Mouse (Mus musculus) embryonic facial prominence, embryonic 13.5 days (tissue): ENCODE data around the gene Vmn2r98. TPM values are rescaled to one million over a fixed set of nuclear protein-coding genes. Genes with fewer than 3 reads are reported as not detected.
"Not testable (repeated sequence)": the region's sequence is repeated elsewhere in the genome, so short reads cannot be mapped to it uniquely, and the experiment has no call there.

Experiments used
- ATAC-seq: fragments of 200-750 bp; cut with Nextera tagmentation; 2 replicates; pipeline ENCODE4 v1.8.0; 2017; ENCODE audit warnings: low read depth; ENCODE audit not compliant: insufficient number of reproducible peaks, insufficient read depth, low FRiP score, low TSS enrichment
- H3K27ac ChIP-seq: fragments of 300-500 bp; sonication (generic); 2 replicates; pipeline ENCODE4 v1.5.1; 2015; ENCODE audit warnings: moderate library complexity, mild to moderate bottlenecking, inconsistent platforms
- H3K27me3 ChIP-seq: fragments of 300-500 bp; sonication (generic); 2 replicates; pipeline ENCODE4 v1.6.1; 2015; ENCODE audit warnings: mild to moderate bottlenecking, inconsistent platforms
- H3K36me3 ChIP-seq: fragments of 300-500 bp; sonication (generic); 2 replicates; pipeline ENCODE4 v1.6.1; 2015; ENCODE audit warnings: mild to moderate bottlenecking, inconsistent platforms
- H3K4me1 ChIP-seq: fragments of 300-500 bp; sonication (generic); 2 replicates; pipeline ENCODE4 v1.6.1; 2015; ENCODE audit warnings: inconsistent platforms
- H3K4me2 ChIP-seq: fragments of 300-500 bp; sonication (generic); 2 replicates; pipeline ENCODE4 v1.6.1; 2015; ENCODE audit warnings: moderate library complexity, mild to moderate bottlenecking, inconsistent platforms
- H3K4me3 ChIP-seq: fragments of 300-500 bp; sonication (generic); 2 replicates; pipeline ENCODE4 v1.5.1; 2015; ENCODE audit warnings: mild to moderate bottlenecking, inconsistent platforms
- H3K9ac ChIP-seq: fragments of 300-500 bp; sonication (generic); 2 replicates; pipeline ENCODE4 v1.6.1; 2015; ENCODE audit warnings: mild to moderate bottlenecking, inconsistent platforms
- H3K9me3 ChIP-seq: fragments of 300-500 bp; sonication (generic); 2 replicates; pipeline ENCODE4 v1.6.1; 2016; ENCODE audit warnings: inconsistent platforms
- WGBS: fragments of 180-500 bp; shearing (Covaris S2); methylation state at CpG from one replicate; pipeline ENCODE4 v1.1.7; 2015; ENCODE audit warnings: mixed read lengths; 5-methylcytosine and 5-hydroxymethylcytosine counted together
- polyA plus RNA-seq: library from polyadenylated mRNA; unstranded; fragments of >200 nt; fragmentation: Nextera tagmentation; extraction: Ambion mirVana; gene quantifications from 2 replicates; pipeline ENCODE4 v1.2.1, GENCODE M21; 2015

Gene Vmn2r98
- not detected in 2 replicates for polyA plus RNA-seq

DNA sequence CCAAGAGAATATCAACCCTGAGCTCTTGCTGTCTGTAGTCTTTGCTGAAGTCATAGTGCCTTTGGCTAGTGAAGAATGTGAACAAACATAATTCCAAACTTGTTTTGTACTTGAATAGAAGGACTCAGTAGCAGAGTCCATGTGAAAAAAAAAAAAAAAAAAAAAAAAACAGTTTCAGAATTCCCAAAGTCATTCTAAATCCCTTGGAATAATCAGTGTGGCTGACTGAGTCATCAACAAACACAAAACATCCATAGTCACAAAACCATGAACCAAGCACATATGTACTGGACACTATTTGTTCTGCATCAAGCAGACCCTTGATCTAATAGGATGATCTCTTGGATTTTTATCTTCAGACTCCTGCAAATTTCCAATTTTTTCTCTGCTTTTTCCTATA lies at the start of gene Vmn2r98:
Vmn2r98 (plus strand) TSS at position 301 of the 400 bp plus-strand sequence.
- not testable (repeated sequence) for H3K27ac ChIP-seq, ATAC-seq, H3K36me3 ChIP-seq, H3K9me3 ChIP-seq, H3K4me3 ChIP-seq, H3K4me1 ChIP-seq, H3K27me3 ChIP-seq, H3K4me2 ChIP-seq, H3K9ac ChIP-seq

DNA sequence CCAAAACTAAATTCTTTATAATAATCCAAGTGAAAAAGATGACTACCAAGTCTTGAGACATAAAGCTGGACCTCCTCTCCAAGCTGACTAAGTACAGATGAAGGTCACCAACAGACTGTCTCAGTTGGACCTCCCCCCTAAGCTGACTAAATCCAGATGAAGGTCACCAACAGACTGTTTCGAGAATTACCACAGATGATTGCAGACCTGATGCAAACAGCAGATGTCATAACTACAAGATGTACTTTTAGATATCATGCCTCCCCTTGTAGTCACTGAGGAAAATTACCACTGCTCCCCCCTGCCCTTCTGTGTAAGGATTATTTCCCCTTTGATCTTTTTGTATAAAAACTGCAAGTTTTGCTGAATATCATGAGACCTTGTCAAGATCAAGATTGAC lies 21.8 kb upstream of the Vmn2r98 start:
- H3K4me3 ChIP-seq, H3K9ac ChIP-seq, ATAC-seq, H3K27ac ChIP-seq, H3K36me3 ChIP-seq, H3K4me2 ChIP-seq, H3K27me3 ChIP-seq, H3K4me1 ChIP-seq: not testable (repeated sequence)
- 61% methylated on average over 1 of the region's 1 CpGs for WGBS
- peaks cover 20% of the 10 kb centered on the region for H3K9me3 ChIP-seq

DNA sequence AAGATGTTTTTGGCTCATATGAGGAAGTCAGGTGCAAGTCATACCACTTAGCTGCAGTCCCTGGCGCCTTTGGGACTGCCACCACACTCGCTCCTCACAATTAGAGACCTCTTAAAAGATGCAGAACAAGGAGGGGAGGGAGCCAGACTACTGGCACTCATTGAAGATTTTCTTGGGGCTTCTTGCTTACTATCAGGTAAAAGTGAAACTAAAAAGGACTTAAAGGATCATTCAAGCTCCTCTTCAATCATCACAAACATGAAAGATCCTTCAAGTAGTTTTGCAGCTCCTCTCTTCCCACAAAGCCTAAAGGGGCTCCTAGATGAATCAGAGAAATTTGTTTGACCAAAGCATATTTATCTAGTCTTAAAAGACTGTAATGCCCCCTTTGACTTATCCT lies 21.3 kb upstream of the Vmn2r98 start:
- no peak for ATAC-seq
- Histone ChIP-seq H3K4me2 (no peak overlapping the region), H3K27me3 (no peaks in the 10 kb centered on the region), H3K27ac (no peak overlapping the region), H3K36me3 (no peaks in the 10 kb centered on the region), H3K9ac (no peak overlapping the region), H3K4me3 (no peak overlapping the region), H3K4me1 (no peaks in the 10 kb centered on the region), H3K9me3 (peaks cover 19% of the 10 kb centered on the region)
- 65% methylated on average over 2 of the region's 2 CpGs for WGBS

DNA sequence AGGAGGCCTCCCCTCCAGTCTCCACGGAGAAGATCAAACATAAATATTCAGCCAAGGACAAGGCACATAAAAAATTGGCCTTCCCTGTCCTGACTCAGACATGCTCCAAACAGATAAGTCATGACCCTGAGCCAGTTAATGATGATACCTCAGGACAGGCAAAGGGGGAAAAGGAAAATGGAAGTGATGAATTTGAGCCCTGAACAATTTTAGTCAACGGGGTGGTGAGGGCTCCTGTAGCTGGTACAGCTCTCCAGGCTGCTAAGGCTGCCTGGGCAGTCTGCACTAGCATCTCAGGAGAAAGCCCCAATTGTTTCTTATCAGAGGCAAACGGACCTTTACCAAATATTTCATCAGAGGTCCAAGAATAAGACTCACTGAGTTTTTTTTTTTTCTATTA lies 20.5 kb upstream of the Vmn2r98 start:
- Histone ChIP-seq H3K27ac (no peak overlapping the region), H3K4me3 (no peak overlapping the region), H3K36me3 (no peaks in the 10 kb centered on the region), H3K27me3 (no peaks in the 10 kb centered on the region), H3K9me3 (peaks cover 17% of the 10 kb centered on the region), H3K9ac (no peak overlapping the region), H3K4me1 (no peaks in the 10 kb centered on the region), H3K4me2 (no peak overlapping the region)
- ATAC-seq = no peak
- 65% methylated on average over 3 of the region's 3 CpGs for WGBS

Other genes starting within 250 kb of the Vmn2r98 start
- not detected in 2 replicates for gene Vmn2r97, start 139.2 kb upstream of the Vmn2r98 start, polyA plus RNA-seq